Mouse (Mus musculus) kidney, embryonic 14.5 days (tissue): ENCODE measurements around the gene Micall2. TPM values are rescaled to one million over a fixed set of nuclear protein-coding genes. Genes with fewer than 3 reads are reported as not detected.

Experiments used
- ATAC-seq: fragments of 200-750 bp; cut with Nextera tagmentation; 2 replicates; pipeline ENCODE4 v1.8.0; 2017; ENCODE audit warnings: moderate number of reproducible peaks, mild to moderate bottlenecking, moderate TSS enrichment, moderate library complexity; ENCODE audit not compliant: low FRiP score, low TSS enrichment
- H3K27ac ChIP-seq: fragments of 300-500 bp; sonication (generic); 2 replicates; pipeline ENCODE4 v1.5.1; 2014; ENCODE audit warnings: low read depth, mild to moderate bottlenecking, low read length, moderate library complexity, mixed read lengths
- H3K27me3 ChIP-seq: fragments of 300-500 bp; sonication (generic); 2 replicates; pipeline ENCODE4 v1.6.1; 2014; ENCODE audit warnings: mild to moderate bottlenecking, low read length; ENCODE audit not compliant: control insufficient read depth, insufficient read depth
- H3K36me3 ChIP-seq: fragments of 300-500 bp; sonication (generic); 2 replicates; pipeline ENCODE4 v1.6.1; 2014; ENCODE audit warnings: low read length, mixed read lengths; ENCODE audit not compliant: control insufficient read depth, insufficient read depth
- H3K4me1 ChIP-seq: fragments of 300-500 bp; sonication (generic); 2 replicates; pipeline ENCODE4 v1.6.1; 2014; ENCODE audit warnings: low read length, mixed read lengths; ENCODE audit not compliant: control insufficient read depth, insufficient read depth
- H3K4me2 ChIP-seq: fragments of 300-500 bp; sonication (generic); replicated peaks from 2 replicates; pipeline ENCODE4 v1.6.1; 2014; ENCODE audit warnings: low read depth, mild to moderate bottlenecking, low read length
- H3K4me3 ChIP-seq: fragments of 300-500 bp; sonication (generic); 2 replicates; pipeline ENCODE4 v1.5.1; 2014; ENCODE audit warnings: mild to moderate bottlenecking, low read length
- H3K9ac ChIP-seq: fragments of 300-500 bp; sonication (generic); 2 replicates; pipeline ENCODE4 v1.6.1; 2014; ENCODE audit warnings: low read depth, mild to moderate bottlenecking, low read length, moderate library complexity
- H3K9me3 ChIP-seq: fragments of 300-500 bp; sonication (generic); 2 replicates; pipeline ENCODE4 v1.6.1; 2016; ENCODE audit warnings: low read length; ENCODE audit not compliant: control insufficient read depth
- WGBS: fragments of 180-500 bp; shearing (Covaris S2); extraction: QIAGEN DNeasy Blood & Tissue Kit; methylation state at CpG from one replicate; pipeline ENCODE4 v1.1.7; 2014; 5-methylcytosine and 5-hydroxymethylcytosine counted together
- polyA plus RNA-seq: library from polyadenylated mRNA; unstranded; fragments of >200 nt; fragmentation: Nextera tagmentation; extraction: Ambion mirVana; gene quantifications from 2 replicates; pipeline ENCODE4 v1.2.1, GENCODE M21; 2014

Micall2 gene
- polyA plus RNA-seq, 1 experiment from 2014 or later = 6.4 TPM

DNA sequence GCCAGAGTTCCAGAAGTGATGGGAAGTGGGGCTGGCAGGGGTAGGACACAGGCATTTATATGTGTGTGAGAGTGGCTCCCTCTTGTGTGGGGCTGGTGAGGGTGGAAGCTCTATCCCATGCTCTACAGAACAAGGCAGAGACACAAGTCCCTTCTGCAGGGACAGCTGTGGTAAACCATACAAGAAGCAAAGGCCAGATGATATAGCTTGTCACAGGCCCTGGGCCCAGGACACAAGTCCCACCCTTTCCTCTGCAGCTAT is 60.5 kb downstream of the Micall2 start:
- H3K27me3 ChIP-seq = peaks cover 24% of the 10 kb centered on the region
- no peak overlapping the region for H3K4me3 ChIP-seq
- no peak overlapping the region for H3K9ac ChIP-seq
- H3K4me2 ChIP-seq = no peak overlapping the region
- H3K9me3 ChIP-seq = no peaks in the 10 kb centered on the region
- H3K36me3 ChIP-seq = no peaks in the 10 kb centered on the region
- H3K27ac ChIP-seq = no peak overlapping the region
- ATAC-seq = no peak; the same call in 1 of the 2 replicates
- no peaks in the 10 kb centered on the region for H3K4me1 ChIP-seq

DNA sequence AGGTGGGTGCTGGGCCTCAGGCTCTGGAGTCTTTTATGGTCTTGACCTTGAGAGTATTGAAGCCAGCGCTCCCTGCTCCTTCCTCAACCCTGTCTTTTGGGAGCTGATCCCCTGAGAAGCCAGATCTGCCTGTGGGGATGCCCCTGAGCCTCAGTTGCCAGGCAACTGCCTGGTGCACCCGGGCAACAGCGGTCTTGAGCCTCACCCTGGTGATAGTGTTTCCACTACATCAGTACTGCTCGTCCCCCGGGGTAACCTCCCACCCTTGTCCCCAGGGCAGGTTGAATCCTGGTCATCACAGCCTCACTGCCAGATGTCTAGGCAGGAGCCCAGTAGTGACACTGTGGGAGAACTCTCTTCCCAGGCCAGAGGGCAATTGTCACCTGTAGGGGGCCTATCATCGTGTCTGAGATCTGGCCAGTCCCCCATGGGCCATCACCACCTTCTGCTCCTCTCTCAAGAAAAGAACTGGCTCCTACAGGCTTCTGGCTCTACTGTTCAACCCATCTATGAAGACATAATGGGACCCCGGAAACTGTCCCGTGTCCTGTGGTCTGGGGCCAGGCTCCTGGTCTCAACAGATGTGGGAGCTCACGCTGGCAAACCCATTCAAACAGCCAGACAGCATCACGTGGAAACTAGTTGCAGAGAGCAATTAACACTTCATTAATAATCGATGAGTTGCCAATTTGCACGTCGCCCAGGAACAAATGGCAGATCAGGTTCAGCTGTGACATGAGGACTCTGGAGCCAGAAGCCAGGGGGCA is 61.0 kb downstream of the Micall2 start:
- H3K27me3 ChIP-seq = peaks cover 24% of the 10 kb centered on the region
- peak; percentile 24; the same call in 1 of the 2 replicates for ATAC-seq
- H3K9ac ChIP-seq = no peak overlapping the region
- H3K36me3 ChIP-seq = no peaks in the 10 kb centered on the region
- 37% methylated on average over 13 of the region's 13 CpGs for WGBS
- no peak overlapping the region for H3K4me3 ChIP-seq
- H3K27ac ChIP-seq = no peak overlapping the region
- H3K4me1 ChIP-seq = no peaks in the 10 kb centered on the region
- no peak overlapping the region for H3K4me2 ChIP-seq
- no peaks in the 10 kb centered on the region for H3K9me3 ChIP-seq

DNA sequence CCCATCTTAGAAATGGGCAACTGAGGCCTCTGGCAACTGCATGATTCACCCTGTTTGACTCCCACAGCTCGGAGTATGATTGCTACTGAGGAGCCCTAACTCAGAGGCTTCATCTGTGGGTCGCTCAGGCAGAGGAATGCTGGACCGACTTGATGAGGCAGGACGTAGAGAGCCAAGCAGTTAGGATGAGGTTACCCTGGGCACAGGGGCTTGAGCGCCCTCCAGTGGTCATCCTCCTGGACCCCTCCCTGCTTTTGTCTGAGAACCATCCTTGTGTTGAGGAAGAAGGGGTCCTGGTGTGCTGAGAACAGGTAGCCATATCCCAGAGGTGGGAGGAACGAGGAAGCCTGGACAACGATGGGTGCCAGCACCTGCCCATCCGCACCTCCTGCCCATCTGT is 66.8 kb downstream of the Micall2 start:
- H3K27me3 ChIP-seq = peaks cover 40% of the 10 kb centered on the region

DNA sequence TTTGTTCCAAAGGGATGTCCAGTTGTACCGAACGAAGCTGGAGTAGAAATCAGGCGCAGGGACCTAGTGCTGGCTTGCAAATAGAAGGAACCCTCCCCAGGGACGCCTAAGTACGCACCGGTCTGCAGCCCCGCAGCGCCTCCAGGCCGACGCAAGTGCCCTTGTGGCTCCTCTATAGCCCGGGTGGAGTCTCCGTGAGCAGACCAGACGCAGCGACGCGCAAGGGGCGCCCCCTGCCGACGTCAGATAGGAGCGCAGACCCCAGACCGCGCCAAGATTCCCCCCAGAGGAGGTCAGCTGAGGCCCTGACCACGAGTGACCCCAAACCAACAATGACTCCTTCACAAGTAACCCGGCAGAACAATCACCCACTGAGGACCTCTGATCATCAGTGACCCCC is 67.6 kb downstream of the Micall2 start:
- H3K9ac ChIP-seq = no peak overlapping the region

More for the DNA sequence above, 66.8 kb downstream of the Micall2 start:
- H3K36me3 ChIP-seq = no peaks in the 10 kb centered on the region
- no peaks in the 10 kb centered on the region for H3K9me3 ChIP-seq
- H3K27ac ChIP-seq = no peak overlapping the region
- no peak overlapping the region for H3K4me3 ChIP-seq
- H3K4me2 ChIP-seq = no peak overlapping the region
- peak; percentile 46 for ATAC-seq
- no peak overlapping the region for H3K9ac ChIP-seq
- 14% methylated on average over 8 of the region's 8 CpGs for WGBS
- peaks cover 13% of the 10 kb centered on the region; the same call in 1 of the 2 replicates for H3K4me1 ChIP-seq

DNA sequence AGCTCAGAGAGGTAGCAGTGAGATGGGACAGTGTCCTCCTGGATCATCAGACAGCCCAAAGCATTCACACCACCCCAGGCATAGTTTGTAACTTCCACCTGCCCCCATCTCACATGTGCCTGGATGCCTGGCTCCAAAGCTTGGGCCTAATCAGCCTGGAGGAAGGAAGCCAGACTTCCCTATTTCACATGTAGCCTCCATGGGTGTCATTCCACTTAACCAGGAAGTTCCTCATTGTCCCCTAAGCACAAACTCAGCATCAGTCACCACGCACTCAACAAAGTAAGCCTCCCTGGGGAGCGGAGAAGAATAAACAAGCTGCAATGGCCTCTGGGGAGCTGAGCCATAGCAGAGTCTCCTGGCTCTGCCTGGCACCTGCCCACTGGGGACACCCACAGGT is 69.6 kb downstream of the Micall2 start:
- H3K4me1 ChIP-seq = peaks cover 13% of the 10 kb centered on the region; the same call in 1 of the 2 replicates
- 51% methylated on average over 2 of the region's 2 CpGs for WGBS
- no peaks in the 10 kb centered on the region for H3K36me3 ChIP-seq
- ATAC-seq = no peak
- peaks cover 21% of the 10 kb centered on the region for H3K27me3 ChIP-seq
- no peak overlapping the region for H3K9ac ChIP-seq
- H3K27ac ChIP-seq = no peak overlapping the region
- no peak overlapping the region for H3K4me3 ChIP-seq
- H3K9me3 ChIP-seq = no peaks in the 10 kb centered on the region
- H3K4me2 ChIP-seq = no peak overlapping the region

More for the DNA sequence above, 67.6 kb downstream of the Micall2 start:
- H3K4me2 ChIP-seq = peak overlapping the region; percentile 13; the same call in 1 of the 2 replicates
- H3K4me3 ChIP-seq = no peak overlapping the region
- peak; percentile 77 for ATAC-seq
- H3K27ac ChIP-seq = no peak overlapping the region
- H3K27me3 ChIP-seq = peaks cover 34% of the 10 kb centered on the region
- H3K4me1 ChIP-seq = peaks cover 13% of the 10 kb centered on the region; the same call in 1 of the 2 replicates
- no peaks in the 10 kb centered on the region for H3K36me3 ChIP-seq
- H3K9me3 ChIP-seq = no peaks in the 10 kb centered on the region
- under 1% methylated on average over 24 of the region's 24 CpGs for WGBS

DNA sequence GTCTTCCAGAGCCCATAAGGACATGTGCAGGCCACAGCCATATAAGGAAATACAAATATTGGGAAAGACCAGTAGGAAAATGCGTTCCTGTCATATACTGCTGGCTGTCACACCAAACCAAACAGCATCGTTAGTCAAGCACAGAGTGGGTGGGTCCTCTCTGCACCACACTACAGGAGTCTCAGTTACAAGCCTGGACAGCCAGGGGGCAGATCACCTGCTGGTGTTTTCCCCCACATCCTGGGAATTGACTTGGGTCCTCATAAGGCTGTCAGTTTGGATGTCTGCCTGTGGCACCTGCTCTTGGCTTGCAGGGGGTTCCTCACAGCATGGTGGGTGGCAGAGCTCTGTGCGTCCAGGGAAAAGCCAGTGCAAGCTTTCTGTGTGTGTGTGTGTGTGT is 70.8 kb downstream of the Micall2 start:
- H3K9me3 ChIP-seq = no peaks in the 10 kb centered on the region
- H3K4me2 ChIP-seq = no peak overlapping the region
- H3K4me3 ChIP-seq = no peak overlapping the region
- H3K27ac ChIP-seq = no peak overlapping the region
- ATAC-seq = no peak
- no peak overlapping the region for H3K9ac ChIP-seq
- H3K27me3 ChIP-seq = peaks cover 29% of the 10 kb centered on the region
- peaks cover 13% of the 10 kb centered on the region; the same call in 1 of the 2 replicates for H3K4me1 ChIP-seq
- WGBS = 44% methylated on average over 3 of the region's 3 CpGs
- no peaks in the 10 kb centered on the region for H3K36me3 ChIP-seq

DNA sequence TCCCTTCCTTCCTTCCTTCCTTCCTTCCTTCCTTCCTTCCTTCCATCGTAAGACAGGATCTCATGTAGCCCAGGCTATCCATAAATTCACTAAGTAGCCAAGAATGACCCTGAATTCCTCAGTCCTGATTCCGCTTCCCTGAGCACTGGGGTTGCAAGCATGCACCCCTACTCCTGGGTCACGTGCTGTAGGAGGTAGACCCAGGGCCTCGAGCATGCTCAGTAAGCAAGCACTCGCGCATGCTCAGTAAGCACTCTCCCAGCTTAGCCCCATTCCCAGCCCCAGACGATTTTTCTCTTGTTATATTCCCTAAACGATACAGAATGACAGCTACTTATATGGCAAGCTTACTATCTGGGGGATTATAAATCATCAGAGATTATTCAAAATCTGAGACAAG is 74.4 kb downstream of the Micall2 start:
- no peak for ATAC-seq
- Histone ChIP-seq H3K4me1 (peaks cover 13% of the 10 kb centered on the region; the same call in 1 of the 2 replicates), H3K27ac (no peak overlapping the region), H3K9me3 (no peaks in the 10 kb centered on the region), H3K36me3 (no peaks in the 10 kb centered on the region), H3K9ac (no peak overlapping the region), H3K4me2 (no peak overlapping the region), H3K27me3 (peaks cover 32% of the 10 kb centered on the region), H3K4me3 (no peak overlapping the region)
- WGBS = 71% methylated on average over 7 of the region's 8 CpGs

DNA sequence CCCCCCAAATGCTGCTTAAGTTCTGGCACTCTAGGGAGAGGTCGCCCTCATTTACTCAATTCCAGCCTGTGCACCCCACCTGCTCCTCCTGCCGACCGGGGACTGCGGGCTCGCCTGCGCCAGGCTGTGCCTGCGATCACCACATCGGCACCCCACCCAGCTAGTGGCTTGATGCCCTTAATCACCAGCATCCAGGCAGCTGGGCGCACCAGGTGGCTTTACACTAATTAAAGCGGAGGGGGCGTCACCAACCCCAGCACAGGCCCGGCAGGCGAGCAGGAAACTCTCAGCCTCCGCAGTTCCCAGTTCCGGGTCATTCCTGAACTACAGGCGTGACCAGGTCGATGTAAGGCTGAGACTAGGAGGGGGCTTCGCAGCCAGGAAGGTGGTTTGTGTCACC is 76.8 kb downstream of the Micall2 start:
- Histone ChIP-seq H3K4me2 (peak overlapping the region; percentile 29), H3K4me3 (peak overlapping the region; percentile 16; the same call in 1 of the 2 replicates), H3K4me1 (peaks cover 13% of the 10 kb centered on the region; the same call in 1 of the 2 replicates), H3K9me3 (no peaks in the 10 kb centered on the region), H3K27me3 (peaks cover 32% of the 10 kb centered on the region), H3K27ac (peak overlapping the region; percentile 20; the same call in 1 of the 2 replicates), H3K36me3 (no peaks in the 10 kb centered on the region), H3K9ac (no peak overlapping the region)
- peak; percentile 75 for ATAC-seq
- 1% methylated on average over 18 of the region's 18 CpGs for WGBS

DNA sequence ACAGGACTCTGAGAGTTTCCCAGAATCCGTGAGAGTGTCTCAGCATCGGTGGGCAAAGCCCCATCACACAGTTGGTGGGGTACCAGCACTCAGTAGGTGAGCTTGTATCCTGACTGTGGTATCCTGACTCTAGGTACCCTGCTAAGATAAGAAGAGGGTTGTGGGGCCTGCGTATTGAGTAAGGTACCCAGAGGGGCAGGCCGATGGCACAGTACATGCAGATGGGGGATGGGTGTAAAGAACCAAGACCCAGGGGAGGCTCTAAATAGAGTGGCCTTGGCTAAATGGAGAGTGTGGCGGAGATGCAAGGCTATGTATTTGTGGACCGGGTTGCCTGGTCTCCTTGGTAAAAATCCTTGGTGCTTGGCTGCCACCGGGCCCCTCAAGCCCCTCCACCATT is 77.3 kb downstream of the Micall2 start:
- WGBS = 32% methylated on average over 7 of the region's 7 CpGs
- peak overlapping the region; percentile 29 for H3K4me2 ChIP-seq
- H3K4me1 ChIP-seq = peaks cover 13% of the 10 kb centered on the region; the same call in 1 of the 2 replicates
- no peaks in the 10 kb centered on the region for H3K9me3 ChIP-seq
- ATAC-seq = 0 out of 2 replicates have a peak, but pooled peaks have one; percentile 15
- H3K27me3 ChIP-seq = peaks cover 32% of the 10 kb centered on the region
- H3K4me3 ChIP-seq = no peak overlapping the region
- peak overlapping the region; percentile 20; the same call in 1 of the 2 replicates for H3K27ac ChIP-seq
- H3K9ac ChIP-seq = no peak overlapping the region
- H3K36me3 ChIP-seq = no peaks in the 10 kb centered on the region
